Mouse (Mus musculus): ENCODE data around the gene Sparc.

- TF ChIP-seq CTCF (conservative IDR thresholded peaks at IDR 0.05; ENCODE audit: insufficient read depth, insufficient read length, low read depth, low read length) (no peak), POLR2A (IDR thresholded peaks at IDR 0.05; ENCODE audit: low read depth, low read length) (no peak)
Observed at GRCm38 (mm10) chr11:55368388-55369092, 54.4 kb downstream of the Sparc start.

Data from kidney, adult 2 months (tissue).